Mouse (Mus musculus) lung, postnatal 0 days (tissue): ENCODE data around the gene Hist1h4j.

Source experiments
- CTCF ChIP-seq: IDR thresholded peaks from 2 replicates; pipeline ENCODE4 v1.5.1; 2016; ENCODE audit warnings: antibody characterized with exemption, mild to moderate bottlenecking
- EP300 ChIP-seq: IDR thresholded peaks from 2 replicates; pipeline ENCODE4 v1.6.1; 2016; ENCODE audit warnings: antibody characterized with exemption, mild to moderate bottlenecking, control low read depth

DNA sequence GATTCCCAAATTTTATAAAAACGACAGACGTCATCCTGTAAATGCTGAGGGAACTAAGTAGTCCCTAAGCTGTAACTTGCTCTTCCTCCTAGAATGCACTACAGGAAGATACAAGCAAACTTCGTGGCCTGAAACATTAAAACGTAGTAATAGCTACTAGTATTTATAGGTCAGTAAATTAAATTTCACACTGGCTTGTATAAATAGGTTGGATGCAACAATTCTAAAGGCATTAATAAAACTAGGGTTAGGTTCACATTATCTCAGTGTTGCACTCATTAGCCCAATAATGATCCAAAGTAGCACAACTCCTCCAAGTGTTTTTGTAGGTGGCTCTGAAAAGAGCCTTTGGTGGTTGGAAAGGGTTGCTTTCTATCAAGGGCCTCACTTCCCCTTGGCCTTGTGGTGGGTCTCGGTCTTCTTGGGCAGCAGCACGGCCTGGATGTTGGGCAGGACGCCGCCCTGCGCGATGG is 18.2 kb downstream of the Hist1h4j start:
- no peak for TF ChIP-seq EP300
- no peak for TF ChIP-seq CTCF
